Mouse (Mus musculus) brain, embryonic 14.5 days (tissue): ENCODE data around the gene BC030867. TPM values are rescaled to one million over a fixed set of nuclear protein-coding genes. Genes with fewer than 3 reads are reported as not detected.

Experiments used
- DNase-seq: peaks from one replicate; pipeline ENCODE4 v3.0.0-alpha.2; 2011; ENCODE audit warnings: low read depth
- CTCF ChIP-seq: fragments of 200-500 bp; IDR thresholded peaks from 2 replicates; pipeline ENCODE4 v1.5.1; 2012; ENCODE audit warnings: inconsistent platforms, mild to moderate bottlenecking, moderate library complexity, borderline replicate concordance; ENCODE audit not compliant: insufficient read depth, insufficient read length; ENCODE audit errors: extremely low read depth
- POLR2A ChIP-seq: fragments of 200-500 bp; IDR thresholded peaks from 2 replicates; pipeline ENCODE4 v1.6.1; 2012; ENCODE audit warnings: mild to moderate bottlenecking, inconsistent platforms, borderline replicate concordance; ENCODE audit not compliant: poor library complexity, insufficient read depth, insufficient read length, severe bottlenecking; ENCODE audit errors: extremely low read depth
- polyA plus RNA-seq: library from polyadenylated mRNA; depleted of rRNA; stranded (reverse); fragments of >200 nt; gene quantifications from 2 replicates; pipeline ENCODE4 v1.2.3, GENCODE M21; 2012

The BC030867 gene
- polyA plus RNA-seq, 1 experiment, result 5.0 TPM

DNA sequence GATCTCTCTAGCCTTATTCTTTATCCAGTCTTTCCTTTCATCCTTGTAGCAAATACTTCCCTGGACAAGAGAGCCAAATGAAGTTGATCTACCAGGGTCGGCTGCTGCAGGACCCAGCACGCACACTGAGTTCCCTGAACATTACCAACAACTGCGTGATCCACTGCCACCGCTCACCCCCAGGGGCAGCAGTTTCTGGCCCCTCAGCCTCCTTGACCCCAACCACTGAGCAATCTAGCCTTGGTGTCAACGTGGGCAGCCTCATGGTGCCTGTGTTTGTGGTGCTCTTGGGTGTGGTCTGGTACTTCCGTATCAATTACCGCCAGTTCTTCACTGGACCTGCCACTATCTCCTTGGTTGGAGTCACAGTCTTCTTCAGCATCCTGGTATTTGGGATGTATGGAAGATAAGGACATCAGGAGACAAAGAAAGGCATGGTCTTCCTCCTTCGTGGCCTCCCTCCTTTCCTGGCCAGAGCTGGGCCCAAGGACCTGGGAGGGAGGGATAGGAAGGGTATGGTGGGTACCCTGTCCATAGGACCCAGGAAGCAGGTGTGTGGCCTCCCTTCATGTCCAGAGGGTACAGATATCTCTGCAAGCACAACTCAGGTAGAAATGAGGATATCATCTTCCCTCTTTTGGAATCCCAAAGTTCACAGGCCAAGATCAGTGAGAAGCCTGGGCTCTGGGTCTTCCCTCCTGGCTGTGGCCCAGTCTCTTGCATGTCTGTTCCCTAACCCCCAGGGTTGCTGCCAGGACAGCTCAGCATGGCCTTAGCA, 39.5 kb downstream of the BC030867 start:
- DNase-seq, result no peak
- TF ChIP-seq CTCF (no peak), POLR2A (no peak)

DNA sequence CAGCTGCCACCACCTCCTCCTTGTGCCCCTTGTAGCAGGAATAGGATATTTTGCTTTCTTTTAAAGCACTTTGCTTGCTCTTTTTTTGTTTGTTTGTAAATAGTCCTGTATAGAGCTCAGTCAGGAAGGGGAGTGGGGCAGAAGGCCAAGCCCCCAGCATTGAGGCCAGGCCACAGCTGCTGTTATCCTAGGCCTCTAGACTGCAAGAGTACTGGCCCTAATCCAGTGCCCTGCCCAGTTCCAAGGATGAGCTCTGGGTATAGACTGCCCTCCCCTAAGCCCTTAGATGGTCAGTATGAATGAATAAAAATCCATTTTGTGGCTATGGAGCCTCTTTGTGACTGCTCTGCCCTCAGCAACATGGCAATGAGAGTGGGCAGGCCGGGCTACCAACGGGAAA, 40.2 kb downstream of the BC030867 start:
- no peak for TF ChIP-seq CTCF
- no peak for TF ChIP-seq POLR2A
- DNase-seq, result no peak

DNA sequence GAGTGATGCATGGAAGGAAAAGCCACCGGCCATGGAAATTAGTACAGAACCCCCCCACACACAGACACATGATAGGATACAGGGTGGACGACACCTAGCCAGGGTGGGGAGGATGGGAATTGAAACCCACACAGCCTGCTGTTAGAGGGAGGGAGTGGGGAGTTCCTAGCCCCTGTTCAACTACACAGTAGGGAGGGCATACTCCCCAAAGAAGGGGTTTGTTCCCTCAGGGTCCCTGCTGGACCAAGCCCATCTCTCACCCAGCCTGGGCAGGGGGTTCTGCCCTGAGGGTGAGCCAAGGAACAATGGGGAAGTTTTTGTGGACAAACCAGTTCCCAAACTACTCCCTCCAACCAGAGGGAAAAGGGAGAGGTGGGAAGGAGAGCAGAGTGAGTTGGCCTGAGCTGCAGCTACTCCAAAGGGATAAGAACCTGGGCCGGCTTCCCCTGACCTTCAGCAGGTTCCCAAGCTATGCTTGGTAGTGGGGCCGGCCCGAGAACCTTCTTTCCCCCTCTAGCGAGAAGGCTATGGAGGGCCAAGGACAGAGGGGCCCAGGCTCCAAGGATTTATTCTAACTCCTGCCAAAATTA, 40.9 kb downstream of the BC030867 start:
- DNase-seq, result no peak
- no peak for TF ChIP-seq CTCF
- TF ChIP-seq POLR2A, result no peak

DNA sequence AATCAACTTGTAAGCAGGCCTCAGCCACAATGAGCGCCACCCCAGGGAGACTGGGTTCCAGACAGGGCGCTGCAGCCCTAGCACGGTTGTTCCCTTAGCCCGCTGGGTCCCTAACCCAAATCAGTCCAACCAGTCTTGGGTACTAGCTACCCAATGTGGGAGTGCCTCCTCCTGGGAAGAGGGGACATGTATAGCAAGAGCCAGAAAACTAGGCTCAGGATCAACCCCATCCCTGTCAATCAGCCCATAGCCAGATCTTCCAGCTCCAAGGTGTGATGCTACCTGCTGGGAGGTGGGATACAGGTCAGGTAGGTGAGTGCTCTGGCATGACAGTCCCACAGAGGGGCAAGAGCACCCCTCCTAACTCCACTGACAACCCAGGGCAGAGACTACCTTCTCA, 41.5 kb downstream of the BC030867 start:
- TF ChIP-seq CTCF, result no peak
- TF ChIP-seq POLR2A, result no peak
- no peak for DNase-seq

GRCm38 (mm10) chr11:102291051-102291535, 42.4 kb downstream of the BC030867 start:
- no peak for DNase-seq
- no peak for TF ChIP-seq CTCF
- TF ChIP-seq POLR2A, result no peak

- DNase-seq, result no peak
- no peak for TF ChIP-seq CTCF
- TF ChIP-seq POLR2A, result no peak
These were observed 45.3 kb downstream of the BC030867 start for GRCm38 (mm10) chr11:102293971-102294370.

GRCm38 (mm10) chr11:102294416-102294815, 45.7 kb downstream of the BC030867 start:
- no peak for TF ChIP-seq CTCF
- TF ChIP-seq POLR2A, result no peak
- DNase-seq, result no peak

DNA sequence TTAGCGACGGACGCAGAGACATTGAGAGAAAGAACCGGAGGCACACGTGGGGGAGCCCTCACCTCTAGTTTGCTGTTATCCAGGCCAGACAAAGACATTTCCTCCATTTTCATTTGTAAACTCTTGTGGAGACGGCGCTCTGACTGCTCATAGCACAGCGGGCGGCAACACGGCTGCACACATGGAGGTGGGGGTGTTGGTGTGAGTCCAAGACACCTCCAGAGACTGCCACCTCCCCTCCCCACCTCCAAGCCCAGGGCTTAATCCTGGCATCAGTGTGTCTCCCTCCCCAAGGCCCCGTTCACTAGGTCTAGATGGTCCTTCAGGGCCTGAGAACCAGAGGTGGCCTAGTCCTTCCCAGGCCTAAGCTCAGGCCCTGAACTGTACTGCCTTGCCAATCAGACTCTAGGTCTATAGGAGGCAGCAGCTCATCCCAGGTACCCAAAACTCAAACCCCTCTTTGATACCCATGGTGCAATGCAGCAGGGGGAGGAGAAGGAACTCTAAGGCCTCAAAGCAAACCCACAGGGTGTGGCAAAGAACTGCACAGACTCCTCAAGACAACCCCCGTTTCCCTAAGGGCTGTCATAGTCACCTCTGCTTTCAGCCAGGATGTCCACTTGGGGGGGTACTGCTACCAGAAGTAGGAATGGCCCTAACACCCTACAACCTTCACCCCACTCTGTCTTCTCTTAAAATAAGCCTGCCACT, 46.4 kb downstream of the BC030867 start:
- TF ChIP-seq POLR2A, result no peak
- TF ChIP-seq CTCF, result no peak
- DNase-seq, result peak; percentile 45

- DNase-seq, result peak; percentile 78
- TF ChIP-seq POLR2A (peak; percentile 15; the same call in 1 of the 2 replicates), CTCF (no peak)
These were observed 47.2 kb downstream of the BC030867 start for GRCm38 (mm10) chr11:102295598-102296471.

GRCm38 (mm10) chr11:102296491-102297472, 48.1 kb downstream of the BC030867 start, which contains the start of gene Atxn7l3:
TSS of gene Atxn7l3 (minus strand) at chr11:102296631.
- peak; percentile 99 for DNase-seq
- TF ChIP-seq POLR2A (peak; percentile 92), CTCF (no peak)
